In genomic region chr11:107584660-107585451, GRCm38 (mm10) we compare ENCODE assay signal across 12 mouse cellular contexts. TPM values are rescaled to one million over a fixed set of nuclear protein-coding genes. Genes with fewer than 3 reads are reported as not detected.
A peak's percentile ranks its signal among the peaks of the same experiment; 100 is the strongest.
DNase-seq lines count a peak whose midpoint lies in the region; ATAC-seq and TF ChIP-seq lines count a peak whose summit lies in the region.
"Had no signal": no experiment of that assay in that cellular context is flagged by ENCODE, and none has a peak within 500 bp of the region (broad histone marks: within the 10 kb centered on the region; RNA-seq: fewer than 3 reads in every experiment).

No protein-coding gene starts in this region.

- DNase-seq in heart, adult 11 months: peak; percentile 70
- no peak for DNase-seq in heart, adult 8-10 months (ENCODE audit: low spot score)
- peak; percentile 9 for DNase-seq in forelimb bud, embryonic 11.5 days (ENCODE audit: low read depth, low spot score)
- DNase-seq in thymus, postnatal 4 days: peak; percentile 70
- DNase-seq in gastrocnemius, adult 2 months: no peak

- no peaks in the 10 kb centered on the region for H3K9me3 ChIP-seq in megakaryocyte, embryonic 14.5 days
- no peaks in the 10 kb centered on the region for H3K9me3 ChIP-seq in forebrain, embryonic 12.5 days
- H3K9me3 ChIP-seq: G1E; heart, embryonic 13.5 days; limb, embryonic 12.5 days; neural tube, embryonic 13.5 days had no signal

- no peak overlapping the region for H3K4me2 ChIP-seq in forebrain, embryonic 12.5 days
- H3K4me2 ChIP-seq: heart, embryonic 13.5 days; limb, embryonic 12.5 days; neural tube, embryonic 13.5 days had no signal

- WGBS in forebrain, embryonic 12.5 days: 42% methylated on average over 12 of the region's 12 CpGs

- H3K36me3 ChIP-seq in megakaryocyte, embryonic 14.5 days (replicated peaks; ENCODE audit: low read length): peaks cover 59% of the 10 kb centered on the region
- H3K36me3 ChIP-seq in forebrain, embryonic 12.5 days (replicated peaks): peaks cover 17% of the 10 kb centered on the region

- no peak overlapping the region for H3K9ac ChIP-seq in forebrain, embryonic 12.5 days
- H3K9ac ChIP-seq: heart, embryonic 13.5 days; limb, embryonic 12.5 days; neural tube, embryonic 13.5 days had no signal

- TF ChIP-seq CTCF in gastrocnemius, adult 2 months (IDR thresholded peaks at IDR 0.05): no peak

- H3K4me1 ChIP-seq in megakaryocyte, embryonic 14.5 days: peaks cover 70% of the 10 kb centered on the region
- peaks cover 7% of the 10 kb centered on the region; the same call in 1 of the 2 replicates for H3K4me1 ChIP-seq in forebrain, embryonic 12.5 days

- ATAC-seq in megakaryocyte, adult 5-6 weeks (ENCODE audit: poor library complexity, severe bottlenecking): no peak
- ATAC-seq in forebrain, embryonic 12.5 days (ENCODE audit: low FRiP score): no peak

- no peak overlapping the region for H3K27ac ChIP-seq in forebrain, embryonic 12.5 days
- no peak overlapping the region for H3K27ac ChIP-seq in gastrocnemius, adult 2 months
- H3K27ac ChIP-seq: heart, embryonic 13.5 days; limb, embryonic 12.5 days; neural tube, embryonic 13.5 days had no signal

- peak overlapping the region; percentile 50 for H3K4me3 ChIP-seq in megakaryocyte, embryonic 14.5 days (replicated peaks)
- no peak overlapping the region for H3K4me3 ChIP-seq in forebrain, embryonic 12.5 days (replicated peaks)
- no peak overlapping the region for H3K4me3 ChIP-seq in gastrocnemius, adult 2 months
- H3K4me3 ChIP-seq: heart, embryonic 13.5 days; limb, embryonic 12.5 days; neural tube, embryonic 13.5 days had no signal

- no peaks in the 10 kb centered on the region for H3K27me3 ChIP-seq in megakaryocyte, embryonic 14.5 days (replicated peaks)
- H3K27me3 ChIP-seq in forebrain, embryonic 12.5 days: no peaks in the 10 kb centered on the region
- H3K27me3 ChIP-seq: heart, embryonic 13.5 days; limb, embryonic 12.5 days; neural tube, embryonic 13.5 days had no signal

- intact Hi-C loops in gastrocnemius, adult 2 months (cut with DNase I): no loop called here

RNA-seq across cellular contexts. Expression of gene Helz, which starts 37.1 kb away (rescaled TPM):
- 10 to 100 TPM; 25.1 to 29.3 (median 26.2) TPM for total RNA-seq in heart, adult 8-10 months (2022)
- 99.4 and 174 TPM in 2 replicates for polyA plus RNA-seq in megakaryocyte, embryonic 14.5 days (2012; ENCODE audit: insufficient read depth, low replicate concordance)
- 16.7 and 24.6 TPM in 2 replicates for total RNA-seq in megakaryocyte, adult 5-6 weeks (2015)
- total RNA-seq in megakaryocyte, adult 5-6 weeks (2017): 16.3 and 19.3 TPM in 2 replicates
- 21.1 and 21.7 TPM in 2 replicates for polyA plus RNA-seq in forebrain, embryonic 12.5 days (2016; fragmentation: Nextera tagmentation; extraction: Ambion mirVana)
- 10 to 100 TPM; 16.2 to 21.1 TPM for total RNA-seq in gastrocnemius, adult 2 months (2021)

Comparison
In these comparisons a context has a peak if more than half of its experiments do, and no peak if none do; other contexts are left out.
1. DNase-seq: peak in heart, adult 11 months (single experiment), forelimb bud, embryonic 11.5 days (single experiment) and thymus, postnatal 4 days (single experiment); none in heart, adult 8-10 months (single experiment) and gastrocnemius, adult 2 months (single experiment).